Mouse (Mus musculus) erythroblast, embryonic 14.5 days (primary cell): Measurements from ENCODE around the gene Zfp420. TPM values are rescaled to one million over a fixed set of nuclear protein-coding genes. Genes with fewer than 3 reads are reported as not detected.

ENCODE experiments used
- H3K27me3 ChIP-seq: 2 replicates; pipeline ENCODE4 v1.6.1; 2012; ENCODE audit warnings: inconsistent platforms; ENCODE audit not compliant: control insufficient read depth
- H3K36me3 ChIP-seq: 2 replicates; pipeline ENCODE4 v1.6.1; 2012; ENCODE audit warnings: mild to moderate bottlenecking, inconsistent platforms; ENCODE audit not compliant: control insufficient read depth
- H3K4me1 ChIP-seq: 2 replicates; pipeline ENCODE4 v1.6.1; 2012; ENCODE audit warnings: inconsistent platforms; ENCODE audit not compliant: control insufficient read depth
- H3K4me3 ChIP-seq: replicated peaks from 2 replicates; pipeline ENCODE3; 2012; ENCODE audit warnings: moderate library complexity, mild to moderate bottlenecking, inconsistent platforms
- H3K9me3 ChIP-seq: 2 replicates; pipeline ENCODE4 v1.6.1; 2012; ENCODE audit warnings: low read length, inconsistent platforms, mixed read lengths; ENCODE audit not compliant: control insufficient read depth
- GATA1 ChIP-seq: IDR thresholded peaks from 2 replicates; pipeline ENCODE4 v1.6.1; 2012; ENCODE audit warnings: low read length, inconsistent platforms, mixed read lengths
- TAL1 ChIP-seq: IDR thresholded peaks from 3 replicates; pipeline ENCODE4 v1.6.1; 2012; ENCODE audit warnings: low read length, inconsistent platforms, mixed read lengths
- polyA plus RNA-seq: library from polyadenylated mRNA; stranded (reverse); fragments of >175 nt; gene quantifications from 2 replicates; pipeline ENCODE4 v1.2.3, GENCODE M21; 2012

Zfp420 gene
- polyA plus RNA-seq, 1 experiment = not detected

DNA sequence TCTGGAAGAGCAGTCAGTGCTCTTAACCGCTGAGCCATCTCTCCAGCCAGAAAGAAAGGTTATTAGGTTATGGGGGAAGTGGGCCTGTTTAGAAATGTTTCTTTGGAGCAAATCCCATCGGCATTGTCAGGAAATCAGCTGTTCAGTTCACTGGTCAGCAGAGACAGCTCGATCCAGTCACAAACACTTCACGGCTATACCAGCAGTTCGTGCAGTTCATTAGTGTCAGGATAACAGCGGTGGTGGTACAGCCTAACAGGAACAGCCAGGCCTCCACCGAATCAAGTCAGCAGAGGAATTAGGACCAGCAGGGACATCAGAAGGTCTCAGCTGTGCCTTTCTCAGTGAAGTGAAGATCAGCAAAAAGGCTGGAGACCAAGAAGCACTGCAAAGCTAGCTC, 21.1 kb downstream of the Zfp420 start:
- peaks cover 53% of the 10 kb centered on the region for H3K9me3 ChIP-seq
- TF ChIP-seq GATA1 = no peak
- no peak for TF ChIP-seq TAL1
- H3K4me3 ChIP-seq = no peak overlapping the region
- no peaks in the 10 kb centered on the region for H3K4me1 ChIP-seq
- H3K36me3 ChIP-seq = no peaks in the 10 kb centered on the region
- H3K27me3 ChIP-seq = no peaks in the 10 kb centered on the region

DNA sequence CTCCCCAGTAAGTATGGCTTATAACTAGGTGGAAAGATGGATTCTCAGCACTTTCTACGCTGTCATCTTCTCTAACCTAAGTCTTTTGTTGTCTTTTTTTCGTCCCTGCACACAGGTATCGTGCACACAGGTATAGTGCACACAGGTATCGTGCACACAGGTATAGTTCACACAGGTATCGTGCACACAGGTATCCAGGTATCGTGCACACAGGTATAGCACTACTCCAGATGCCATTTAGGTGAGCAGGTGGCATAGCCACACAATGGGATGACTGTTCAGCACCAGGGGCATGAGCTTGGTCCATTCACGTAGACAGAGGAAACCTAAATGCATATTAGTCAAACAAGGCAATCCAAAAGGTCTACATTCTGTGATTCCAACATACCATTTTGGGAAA, 30.7 kb downstream of the Zfp420 start:
- TF ChIP-seq GATA1 (no peak), TAL1 (no peak)
- H3K36me3 ChIP-seq = peaks cover 32% of the 10 kb centered on the region
- no peak overlapping the region for H3K4me3 ChIP-seq
- H3K27me3 ChIP-seq = no peaks in the 10 kb centered on the region; the same call in 1 of the 2 replicates
- peaks cover 82% of the 10 kb centered on the region for H3K9me3 ChIP-seq
- no peaks in the 10 kb centered on the region for H3K4me1 ChIP-seq

DNA sequence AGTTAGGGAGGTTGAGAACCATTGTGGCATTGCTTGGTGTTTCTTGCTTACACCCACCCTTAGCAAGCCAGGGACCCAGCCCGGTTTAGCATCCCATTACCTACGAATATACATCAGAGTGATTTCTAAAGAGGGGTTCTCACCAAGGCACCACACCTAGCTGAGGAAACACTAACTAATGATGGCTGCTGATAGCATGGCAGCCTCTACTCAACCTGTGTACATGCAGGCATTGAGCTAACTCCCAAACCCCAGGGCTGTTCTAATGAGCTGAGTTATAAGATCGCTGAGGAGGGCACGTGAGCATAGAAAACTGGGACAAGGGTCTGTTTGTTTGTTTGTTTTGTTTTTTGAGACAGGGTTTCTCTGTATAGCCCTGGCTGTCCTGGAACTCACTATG, 33.0 kb downstream of the Zfp420 start:
- no peak for TF ChIP-seq GATA1
- TF ChIP-seq TAL1 = no peak
- Histone ChIP-seq H3K9me3 (peaks cover 70% of the 10 kb centered on the region), H3K4me1 (no peaks in the 10 kb centered on the region), H3K36me3 (peaks cover 47% of the 10 kb centered on the region), H3K4me3 (no peak overlapping the region), H3K27me3 (no peaks in the 10 kb centered on the region; the same call in 1 of the 2 replicates)

DNA sequence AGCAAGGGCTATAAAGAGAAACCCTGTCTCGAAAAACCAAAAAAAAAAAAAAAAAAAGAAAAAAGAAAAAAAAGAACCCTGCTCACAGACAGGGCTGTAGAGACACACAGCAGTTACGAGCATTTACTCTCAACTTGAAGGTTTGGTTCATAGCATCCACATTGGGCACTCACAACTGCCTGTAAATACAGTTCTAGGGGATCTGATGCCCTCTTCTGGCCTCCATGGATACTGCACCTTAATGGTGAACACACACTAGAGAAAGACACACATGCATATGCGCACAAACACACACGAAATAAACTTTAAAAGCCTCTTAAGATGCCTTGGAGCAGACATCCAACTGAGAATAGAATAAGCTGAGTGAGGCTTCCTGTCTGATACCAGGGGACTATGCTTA, 38.6 kb downstream of the Zfp420 start:
- Histone ChIP-seq H3K9me3 (peaks cover 41% of the 10 kb centered on the region), H3K36me3 (peaks cover 59% of the 10 kb centered on the region), H3K4me1 (no peaks in the 10 kb centered on the region), H3K4me3 (no peak overlapping the region), H3K27me3 (no peaks in the 10 kb centered on the region; the same call in 1 of the 2 replicates)
- TF ChIP-seq TAL1 (no peak), GATA1 (no peak)

DNA sequence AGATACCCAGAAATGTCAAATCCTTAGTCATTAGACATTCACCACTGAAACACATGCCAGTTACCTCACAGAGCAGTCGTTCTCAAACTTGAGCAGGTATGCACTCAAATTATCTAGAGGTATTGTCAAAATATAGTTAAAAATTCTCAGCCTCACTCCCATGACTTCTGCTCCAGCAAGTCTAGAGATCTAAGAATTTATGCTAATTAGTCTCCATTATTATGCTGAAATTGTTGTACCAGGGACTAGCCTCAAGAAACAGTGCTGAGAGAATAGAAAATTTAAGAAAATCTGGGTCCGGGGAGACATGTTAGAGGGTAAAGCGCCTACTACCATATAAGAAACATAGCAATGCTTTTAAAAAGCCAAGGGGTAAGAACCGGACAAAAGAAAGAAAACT, 44.3 kb downstream of the Zfp420 start:
- H3K9me3 ChIP-seq = peaks cover 3% of the 10 kb centered on the region
- H3K4me3 ChIP-seq = no peak overlapping the region
- peaks cover 16% of the 10 kb centered on the region for H3K4me1 ChIP-seq
- H3K36me3 ChIP-seq = peaks cover 18% of the 10 kb centered on the region
- H3K27me3 ChIP-seq = no peaks in the 10 kb centered on the region
- TF ChIP-seq GATA1 (no peak), TAL1 (no peak)

DNA sequence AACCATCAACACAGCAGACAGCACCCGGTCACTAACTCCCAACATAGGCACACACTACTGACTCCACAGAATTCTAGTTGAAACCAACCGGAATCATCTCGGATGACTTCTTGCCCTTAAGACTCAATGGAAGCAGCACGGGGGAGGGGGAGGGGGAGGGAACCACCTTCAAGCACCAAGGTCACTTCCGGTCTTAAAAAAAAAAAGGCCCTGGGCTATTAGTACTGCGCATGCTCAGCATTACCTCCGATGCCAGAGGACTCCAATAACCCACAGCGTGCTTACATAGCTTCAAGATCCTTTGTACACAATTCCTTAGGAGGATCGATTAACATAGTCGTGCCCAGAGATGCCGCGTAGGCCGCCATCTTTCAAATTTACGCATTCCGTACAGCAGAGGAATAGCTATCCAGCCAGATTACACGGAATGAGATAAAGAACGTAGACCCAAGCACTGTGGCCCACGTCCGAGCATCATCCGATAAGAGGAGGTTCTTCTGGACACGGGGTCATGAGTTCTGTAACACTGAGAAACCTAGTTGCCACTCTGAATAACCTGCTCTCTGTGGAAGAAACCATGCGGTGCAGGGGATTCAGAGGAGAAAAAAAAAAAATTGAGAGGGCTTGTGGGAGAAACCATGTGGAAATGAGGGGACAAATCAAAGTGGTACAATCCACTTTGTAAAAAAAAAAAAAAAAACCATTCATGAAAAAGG, 46.3 kb downstream of the Zfp420 start, which contains the start of gene Zfp27:
Gene Zfp27, minus strand, starts transcription at position 607 of the 716 bp plus-strand sequence.
- H3K4me1 ChIP-seq = peaks cover 16% of the 10 kb centered on the region
- no peaks in the 10 kb centered on the region for H3K9me3 ChIP-seq
- peak within 1 kb of the TSS; percentile 77 for H3K4me3 ChIP-seq
- TF ChIP-seq TAL1 (no peak), GATA1 (no peak)
- H3K27me3 ChIP-seq = no peaks in the 10 kb centered on the region
- peaks cover 7% of the 10 kb centered on the region for H3K36me3 ChIP-seq

DNA sequence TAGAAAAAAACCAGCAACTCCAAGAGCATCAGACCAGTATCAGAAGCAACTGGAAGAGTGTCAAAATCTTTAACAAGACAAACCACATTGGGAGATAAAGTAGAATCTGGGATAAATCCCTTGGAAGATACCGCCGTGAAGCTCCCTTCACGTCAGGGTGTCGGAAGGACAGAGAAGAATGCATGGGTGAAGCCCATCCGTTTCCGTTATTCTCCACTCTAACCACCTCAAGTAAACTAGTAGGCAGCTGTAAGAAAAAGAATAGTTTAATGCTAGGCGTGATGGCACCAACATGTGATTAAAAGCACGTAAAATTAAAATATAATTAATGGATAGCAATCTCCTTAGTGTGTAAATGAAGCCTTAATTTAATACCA, 46.9 kb downstream of the Zfp420 start:
- Histone ChIP-seq H3K9me3 (no peaks in the 10 kb centered on the region), H3K4me1 (peaks cover 16% of the 10 kb centered on the region), H3K27me3 (no peaks in the 10 kb centered on the region), H3K36me3 (peaks cover 6% of the 10 kb centered on the region), H3K4me3 (peak overlapping the region; percentile 77)
- no peak for TF ChIP-seq TAL1
- no peak for TF ChIP-seq GATA1

DNA sequence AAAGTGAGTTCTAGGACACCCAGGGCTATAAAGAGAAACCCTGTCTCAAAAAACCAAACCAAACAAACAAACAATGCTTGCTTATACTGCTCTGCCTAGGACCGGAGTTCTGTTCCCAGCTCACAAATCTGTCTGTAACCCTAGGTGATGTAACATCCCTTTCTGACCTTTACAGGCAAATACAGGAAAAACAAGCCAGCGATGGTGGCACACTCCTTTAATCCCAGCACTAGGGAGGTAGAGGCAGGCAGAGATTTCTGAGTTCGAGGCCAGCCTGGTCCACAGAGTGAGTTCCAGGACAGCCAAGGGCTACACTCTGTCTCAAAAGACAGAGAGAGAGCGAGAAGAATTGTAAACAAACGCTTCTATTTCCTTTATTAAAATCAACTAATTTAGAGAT, 47.4 kb downstream of the Zfp420 start:
- Histone ChIP-seq H3K4me1 (peaks cover 16% of the 10 kb centered on the region), H3K36me3 (peaks cover 6% of the 10 kb centered on the region), H3K27me3 (no peaks in the 10 kb centered on the region), H3K4me3 (no peak overlapping the region), H3K9me3 (no peaks in the 10 kb centered on the region)
- TF ChIP-seq GATA1 (no peak), TAL1 (no peak)

DNA sequence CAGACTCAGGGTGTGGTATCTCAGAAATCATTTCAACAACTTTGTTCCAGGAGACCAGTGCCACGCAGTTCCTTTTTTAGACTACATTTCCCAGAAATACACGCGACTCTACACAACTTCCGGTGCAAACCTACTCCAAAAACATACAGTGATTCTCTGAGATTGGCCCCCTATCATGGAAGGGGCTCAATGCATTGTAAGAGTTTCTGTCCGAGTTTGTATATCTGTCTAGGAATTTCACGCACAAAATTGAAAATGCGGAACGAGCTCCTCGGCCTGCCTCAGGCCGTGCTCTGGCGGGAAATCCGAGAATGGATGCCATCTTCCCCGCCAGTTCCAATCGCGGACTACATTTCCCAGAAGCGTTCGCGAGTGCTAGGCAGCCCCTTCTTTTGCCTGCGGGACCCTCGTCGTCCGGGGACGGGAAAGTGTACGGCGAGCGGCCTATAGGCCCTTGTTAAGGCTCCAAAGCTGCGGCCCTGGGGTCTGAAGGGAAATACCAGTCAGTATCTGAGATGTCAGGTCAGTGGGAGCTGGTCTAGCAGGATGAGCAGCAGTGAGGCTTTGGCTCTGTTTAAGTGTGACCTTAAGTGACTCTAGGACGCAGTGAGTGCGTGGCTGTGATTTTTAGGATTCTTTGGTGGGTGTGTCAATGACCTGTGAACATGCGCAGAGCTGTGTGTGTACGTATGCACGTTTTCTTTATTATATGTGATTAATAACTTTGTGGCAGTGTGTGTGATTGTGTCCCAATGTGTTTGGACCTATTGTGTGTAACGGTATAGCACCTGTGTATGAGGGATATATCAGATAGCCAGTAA, 48.6 kb downstream of the Zfp420 start, which contains the start of gene Zfp383:
Gene Zfp383, plus strand, starts transcription at position 94 of the 821 bp plus-strand sequence.
- H3K36me3 ChIP-seq = peaks cover 9% of the 10 kb centered on the region
- peaks cover 16% of the 10 kb centered on the region for H3K4me1 ChIP-seq
- peak within 1 kb of the TSS; percentile 72 for H3K4me3 ChIP-seq
- TF ChIP-seq GATA1 = no peak
- no peak for TF ChIP-seq TAL1
- H3K9me3 ChIP-seq = no peaks in the 10 kb centered on the region
- H3K27me3 ChIP-seq = no peaks in the 10 kb centered on the region
